Mouse (Mus musculus) midbrain, embryonic 12.5 days (tissue): ENCODE measurements around the gene Gm12184. TPM values are rescaled to one million over a fixed set of nuclear protein-coding genes. Genes with fewer than 3 reads are reported as not detected.

Source experiments
- ATAC-seq: fragments of 200-750 bp; cut with Nextera tagmentation; 2 replicates; pipeline ENCODE4 v1.8.0; 2017; ENCODE audit warnings: low read depth, moderate TSS enrichment, moderate library complexity; ENCODE audit not compliant: low FRiP score
- H3K27ac ChIP-seq: fragments of 300-500 bp; sonication (generic); replicated peaks from 2 replicates; pipeline ENCODE4 v1.5.1; 2016; ENCODE audit warnings: mild to moderate bottlenecking
- H3K27me3 ChIP-seq: fragments of 300-500 bp; sonication (generic); 2 replicates; pipeline ENCODE4 v1.6.1; 2016; ENCODE audit warnings: mild to moderate bottlenecking
- H3K36me3 ChIP-seq: fragments of 300-500 bp; sonication (generic); 2 replicates; pipeline ENCODE4 v1.6.1; 2016
- H3K4me1 ChIP-seq: fragments of 300-500 bp; sonication (generic); 2 replicates; pipeline ENCODE4 v1.6.1; 2016
- H3K4me2 ChIP-seq: fragments of 300-500 bp; sonication (generic); replicated peaks from 2 replicates; pipeline ENCODE4 v1.6.1; 2016; ENCODE audit warnings: mild to moderate bottlenecking, moderate library complexity
- H3K4me3 ChIP-seq: fragments of 300-500 bp; sonication (generic); 2 replicates; pipeline ENCODE4 v1.5.1; 2016; ENCODE audit warnings: mild to moderate bottlenecking
- H3K9ac ChIP-seq: fragments of 300-500 bp; sonication (generic); replicated peaks from 2 replicates; pipeline ENCODE4 v1.6.1; 2016; ENCODE audit warnings: mild to moderate bottlenecking, moderate library complexity
- H3K9me3 ChIP-seq: fragments of 300-500 bp; sonication (generic); 2 replicates; pipeline ENCODE4 v1.6.1; 2016; ENCODE audit warnings: mild to moderate bottlenecking
- WGBS: fragments of 180-500 bp; shearing (Covaris S2); methylation state at CpG from one replicate; pipeline ENCODE4 v1.1.7; 2016; 5-methylcytosine and 5-hydroxymethylcytosine counted together
- polyA plus RNA-seq: library from polyadenylated mRNA; unstranded; fragments of >200 nt; fragmentation: Nextera tagmentation; extraction: Ambion mirVana; gene quantifications from 2 replicates; pipeline ENCODE4 v1.2.1, GENCODE M21; 2016

The Gm12184 gene
- polyA plus RNA-seq, 1 experiment from 2014 or later, result 7.6 TPM

DNA sequence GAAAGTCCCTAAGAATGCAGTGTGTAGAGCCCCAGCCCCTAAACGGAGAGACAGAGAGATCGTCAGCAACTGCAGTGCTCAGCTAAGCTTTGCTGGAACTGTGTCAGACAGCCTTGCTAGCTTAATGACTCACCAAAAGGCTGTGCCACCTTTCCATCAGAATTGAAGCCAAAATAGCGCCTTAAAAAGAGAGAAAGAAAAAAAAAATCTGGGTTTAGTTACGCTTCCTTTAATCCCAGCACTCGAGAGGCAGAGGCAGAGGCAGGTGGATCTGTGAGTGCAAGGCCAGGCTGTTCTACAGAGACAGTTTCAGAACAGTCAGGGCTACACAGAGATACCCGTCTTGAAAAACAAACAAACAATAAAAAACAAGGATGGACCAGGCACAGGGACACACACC lies 17.9 kb upstream of the Gm12184 start:
- H3K4me1 ChIP-seq, result no peaks in the 10 kb centered on the region
- 54% methylated on average over 6 of the region's 6 CpGs for WGBS
- no peak overlapping the region for H3K4me2 ChIP-seq

DNA sequence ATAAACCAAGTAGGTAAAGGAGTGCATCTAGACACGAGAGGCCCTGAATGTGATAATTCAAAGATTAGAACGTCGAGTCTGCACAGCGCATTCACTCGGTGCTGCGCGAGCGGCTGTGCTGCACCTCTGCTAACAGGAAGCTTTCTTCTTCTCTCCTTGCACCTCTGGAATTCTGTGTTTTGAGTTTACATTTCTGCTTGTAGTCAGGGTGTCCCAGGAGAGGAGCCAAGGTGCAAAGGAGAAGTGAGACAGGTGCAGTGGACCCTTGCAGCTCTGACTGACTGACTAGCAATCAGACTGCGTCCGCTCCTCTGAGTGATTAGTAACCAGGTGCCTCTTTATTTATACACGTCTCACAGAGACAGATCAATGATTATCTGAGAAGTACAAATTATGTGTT lies 16.7 kb upstream of the Gm12184 start:
- H3K4me2 ChIP-seq, result no peak overlapping the region
- no peaks in the 10 kb centered on the region for H3K9me3 ChIP-seq
- peaks cover 54% of the 10 kb centered on the region for H3K27me3 ChIP-seq
- H3K27ac ChIP-seq, result no peak overlapping the region
- peaks cover 6% of the 10 kb centered on the region; the same call in 1 of the 2 replicates for H3K4me1 ChIP-seq
- no peak for ATAC-seq
- no peak overlapping the region for H3K4me3 ChIP-seq
- no peak overlapping the region for H3K9ac ChIP-seq
- 85% methylated on average over 11 of the region's 11 CpGs for WGBS
- no peaks in the 10 kb centered on the region for H3K36me3 ChIP-seq

More for the DNA sequence above, 17.9 kb upstream of the Gm12184 start:
- Histone ChIP-seq H3K4me3 (no peak overlapping the region), H3K9me3 (no peaks in the 10 kb centered on the region), H3K27ac (no peak overlapping the region), H3K27me3 (peaks cover 51% of the 10 kb centered on the region), H3K9ac (no peak overlapping the region), H3K36me3 (no peaks in the 10 kb centered on the region)
- no peak for ATAC-seq

DNA sequence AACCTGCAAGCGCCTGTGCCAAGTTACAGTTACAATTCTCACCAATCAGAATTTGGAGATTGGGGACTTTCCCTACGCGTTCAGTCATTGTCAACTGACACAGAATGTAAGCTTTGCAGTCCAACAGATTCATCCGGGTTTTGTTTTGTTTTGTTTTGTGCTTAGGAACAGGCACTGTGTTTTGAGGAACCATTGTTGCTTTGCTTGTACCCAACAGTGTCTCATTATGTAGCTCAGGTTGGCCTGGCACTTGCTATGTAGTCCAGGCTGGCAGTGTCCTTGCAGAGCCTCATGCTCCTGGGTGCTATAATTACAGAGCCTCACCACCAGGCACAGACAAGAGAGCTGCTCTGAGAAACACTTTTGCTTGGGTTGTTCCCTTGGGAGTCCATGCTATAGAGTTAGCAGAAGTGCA lies 15.9 kb upstream of the Gm12184 start:
- no peak for ATAC-seq
- Histone ChIP-seq H3K4me3 (no peak overlapping the region), H3K4me1 (peaks cover 8% of the 10 kb centered on the region; the same call in 1 of the 2 replicates), H3K27me3 (peaks cover 47% of the 10 kb centered on the region), H3K27ac (no peak overlapping the region), H3K9ac (no peak overlapping the region), H3K9me3 (no peaks in the 10 kb centered on the region), H3K36me3 (no peaks in the 10 kb centered on the region), H3K4me2 (no peak overlapping the region)
- 81% methylated on average over 4 of the region's 4 CpGs for WGBS

DNA sequence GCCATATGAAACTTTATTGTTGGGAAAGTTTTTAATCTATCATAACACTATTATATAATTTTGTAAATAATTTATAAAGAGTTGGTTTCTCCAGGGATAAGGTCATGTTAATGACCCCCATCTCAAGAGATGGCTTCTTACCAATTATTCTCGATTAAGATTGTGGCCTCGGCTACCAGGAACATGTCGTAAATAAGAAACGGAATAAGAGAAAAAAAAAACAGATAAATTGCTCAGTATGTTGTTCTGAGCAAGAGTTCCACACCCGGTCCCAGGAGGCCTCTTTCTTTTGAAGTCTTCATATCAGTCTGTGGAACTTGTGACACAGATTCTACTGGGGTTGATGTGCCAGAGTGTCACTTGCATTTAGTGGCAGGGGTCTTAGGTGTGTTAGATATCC lies 14.8 kb upstream of the Gm12184 start:
- H3K27me3 ChIP-seq, result peaks cover 57% of the 10 kb centered on the region
- no peak overlapping the region for H3K4me3 ChIP-seq
- H3K9ac ChIP-seq, result no peak overlapping the region
- H3K4me2 ChIP-seq, result no peak overlapping the region
- no peaks in the 10 kb centered on the region for H3K36me3 ChIP-seq
- whole genome bisulfite sequencing, result 91% methylated on average over 5 of the region's 5 CpGs
- H3K4me1 ChIP-seq, result peaks cover 11% of the 10 kb centered on the region; the same call in 1 of the 2 replicates
- H3K9me3 ChIP-seq, result no peaks in the 10 kb centered on the region
- ATAC-seq, result no peak
- H3K27ac ChIP-seq, result no peak overlapping the region

DNA sequence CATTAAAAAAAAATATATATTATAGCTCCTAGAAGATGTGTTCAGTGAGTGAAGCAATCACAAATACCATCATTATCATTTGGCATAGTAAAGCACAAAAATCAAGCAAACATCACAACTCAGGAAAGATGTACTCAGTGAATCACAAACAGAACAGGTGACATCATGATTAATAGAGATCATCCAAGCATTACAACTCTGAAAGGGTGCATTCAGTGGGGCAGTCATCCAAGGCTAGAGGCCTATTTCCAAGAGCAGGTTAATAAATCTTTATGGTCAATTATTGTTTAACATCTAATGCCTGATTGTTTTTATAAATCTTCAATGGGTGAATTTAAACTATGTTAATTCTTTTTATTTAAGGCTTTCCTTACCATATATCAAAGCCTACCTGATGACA lies 14.3 kb upstream of the Gm12184 start:
- no peaks in the 10 kb centered on the region for H3K9me3 ChIP-seq
- no peak overlapping the region for H3K9ac ChIP-seq
- no peak overlapping the region for H3K4me3 ChIP-seq
- H3K4me1 ChIP-seq, result peaks cover 11% of the 10 kb centered on the region; the same call in 1 of the 2 replicates
- peaks cover 60% of the 10 kb centered on the region for H3K27me3 ChIP-seq
- no peak overlapping the region for H3K4me2 ChIP-seq
- ATAC-seq, result no peak
- no peak overlapping the region for H3K27ac ChIP-seq
- H3K36me3 ChIP-seq, result no peaks in the 10 kb centered on the region

DNA sequence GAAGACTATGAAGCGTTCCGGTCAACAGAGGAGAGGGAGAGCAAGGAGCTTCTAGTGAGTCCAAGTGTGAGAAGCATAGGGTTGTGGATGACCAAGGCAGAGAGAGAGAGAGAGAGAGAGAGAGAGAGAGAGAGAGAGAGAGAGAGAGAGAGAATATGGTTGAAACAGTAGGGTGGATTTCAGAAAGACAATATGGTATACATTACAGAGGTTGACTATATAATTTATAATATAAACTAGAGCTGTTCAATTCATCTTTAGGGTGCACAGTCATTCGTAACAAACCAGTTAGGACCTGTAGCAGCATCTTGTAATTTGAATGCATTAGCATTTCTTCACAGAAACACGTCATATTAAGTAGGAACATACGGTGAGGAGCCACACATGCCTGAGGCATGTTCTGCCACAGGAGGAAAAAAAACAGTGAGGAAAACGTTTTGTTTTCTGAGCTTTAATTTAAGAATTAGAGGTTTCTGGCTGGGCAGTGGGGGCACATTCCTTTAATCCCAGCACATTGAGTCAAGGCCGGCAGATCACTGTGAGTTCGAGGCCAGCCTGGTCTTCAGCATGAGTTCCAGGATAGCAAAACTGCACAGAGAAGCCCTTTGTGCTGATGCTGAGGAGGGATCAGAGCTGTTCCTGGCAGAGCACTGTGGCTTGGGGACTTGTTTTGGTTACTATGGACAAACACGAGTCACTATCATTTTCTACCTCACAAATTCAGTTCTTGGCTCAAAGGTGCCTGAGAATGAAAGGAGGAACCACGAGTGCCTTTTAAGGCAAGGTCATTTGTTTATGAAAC lies 12.6 kb upstream of the Gm12184 start:
- Histone ChIP-seq H3K4me1 (peaks cover 11% of the 10 kb centered on the region; the same call in 1 of the 2 replicates), H3K9me3 (no peaks in the 10 kb centered on the region), H3K36me3 (no peaks in the 10 kb centered on the region), H3K4me2 (peak overlapping the region; percentile 74), H3K9ac (no peak overlapping the region), H3K27ac (no peak overlapping the region), H3K4me3 (no peak overlapping the region), H3K27me3 (peaks cover 59% of the 10 kb centered on the region)
- no peak for ATAC-seq
- WGBS, result 73% methylated on average over 10 of the region's 10 CpGs

DNA sequence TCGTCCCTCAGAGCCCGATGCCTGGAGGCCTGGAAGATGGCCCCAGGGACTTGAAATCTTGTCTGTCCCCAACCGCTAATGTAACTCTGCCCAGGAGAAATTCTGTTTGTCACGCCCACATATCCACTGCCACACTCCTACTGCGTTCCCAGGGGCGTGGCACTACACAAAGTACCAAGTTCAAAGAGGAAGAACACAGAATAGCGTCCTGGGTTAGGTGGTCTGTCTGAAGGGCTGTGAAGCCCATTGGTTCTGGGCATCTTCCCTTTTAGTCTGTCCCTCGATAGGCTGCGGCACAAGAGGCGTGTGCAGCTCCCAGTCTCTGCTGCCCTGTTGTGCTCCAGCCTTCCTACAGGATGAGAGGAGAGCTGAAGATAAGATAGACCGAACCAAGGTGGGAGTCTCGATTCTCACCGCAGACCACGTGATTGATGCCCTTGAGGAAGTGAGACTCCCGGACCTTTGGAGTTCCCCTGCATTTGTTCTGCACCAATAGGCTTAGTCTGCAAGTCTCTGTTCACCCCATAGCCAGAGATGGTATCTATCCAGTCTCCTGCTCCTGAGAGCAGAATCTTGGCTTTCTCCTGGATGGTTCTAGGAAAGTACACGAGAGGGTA lies 11.8 kb upstream of the Gm12184 start:
- Histone ChIP-seq H3K9ac (peak overlapping the region; percentile 69), H3K27ac (no peak overlapping the region), H3K27me3 (peaks cover 59% of the 10 kb centered on the region)

DNA sequence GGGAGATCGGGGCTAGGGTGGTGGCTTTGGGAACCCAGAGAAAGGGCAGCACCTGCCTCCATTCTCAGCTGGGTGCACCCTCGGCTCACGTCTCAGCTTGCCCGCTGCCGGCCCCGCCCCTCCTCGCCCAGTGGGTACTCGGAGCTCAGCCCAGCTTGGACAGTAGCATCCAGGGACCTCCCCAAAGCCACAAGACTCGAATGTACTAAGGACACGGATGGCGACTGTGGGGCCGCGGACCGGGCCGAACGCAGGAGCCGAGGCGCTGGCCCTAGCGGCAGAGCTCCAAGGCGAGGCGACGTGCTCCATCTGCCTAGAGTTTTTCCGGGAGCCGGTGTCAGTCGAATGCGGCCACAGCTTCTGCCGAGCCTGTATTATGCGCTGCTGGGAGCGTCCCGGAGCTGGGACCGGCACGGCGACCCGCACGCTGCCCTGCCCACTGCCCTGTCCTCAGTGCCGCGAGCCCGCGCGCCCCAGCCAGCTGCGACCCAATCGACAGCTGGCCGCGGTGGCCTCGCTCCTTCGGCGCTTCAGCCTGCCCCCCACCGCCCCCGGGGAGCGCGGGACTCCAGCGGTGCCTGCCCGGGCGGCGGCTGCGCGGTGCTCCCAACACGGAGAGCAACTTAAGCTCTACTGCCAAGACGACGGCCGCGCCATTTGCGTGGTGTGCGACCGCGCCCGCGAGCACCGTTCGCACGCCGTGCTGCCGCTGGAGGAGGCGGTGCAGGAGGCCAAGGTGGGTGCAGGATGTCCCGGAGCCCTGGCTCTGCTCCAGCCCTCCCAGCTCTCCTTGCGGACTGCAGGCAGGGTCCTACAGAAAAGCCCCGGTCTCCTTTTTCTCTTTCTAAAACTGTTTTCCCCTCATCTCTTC lies 11.1 kb upstream of the Gm12184 start:
- under 1% methylated on average over 74 of the region's 77 CpGs for WGBS
- H3K4me3 ChIP-seq, result peak overlapping the region; percentile 81
- peaks cover 11% of the 10 kb centered on the region; the same call in 1 of the 2 replicates for H3K4me1 ChIP-seq
- peak overlapping the region; percentile 74 for H3K4me2 ChIP-seq
- H3K27me3 ChIP-seq, result peaks cover 51% of the 10 kb centered on the region
- ATAC-seq, result peak; percentile 44
- no peaks in the 10 kb centered on the region for H3K36me3 ChIP-seq
- H3K9me3 ChIP-seq, result no peaks in the 10 kb centered on the region
- peak overlapping the region; percentile 26; the same call in 1 of the 2 replicates for H3K27ac ChIP-seq
- peak overlapping the region; percentile 69 for H3K9ac ChIP-seq

More for the DNA sequence above, 11.8 kb upstream of the Gm12184 start:
- 0 out of 2 replicates have a peak, but pooled peaks have one; percentile 9 for ATAC-seq
- Histone ChIP-seq H3K9me3 (no peaks in the 10 kb centered on the region), H3K4me2 (peak overlapping the region; percentile 74), H3K4me3 (peak overlapping the region; percentile 81), H3K36me3 (no peaks in the 10 kb centered on the region), H3K4me1 (peaks cover 11% of the 10 kb centered on the region; the same call in 1 of the 2 replicates)
- WGBS, result 3% methylated on average over 16 of the region's 16 CpGs

DNA sequence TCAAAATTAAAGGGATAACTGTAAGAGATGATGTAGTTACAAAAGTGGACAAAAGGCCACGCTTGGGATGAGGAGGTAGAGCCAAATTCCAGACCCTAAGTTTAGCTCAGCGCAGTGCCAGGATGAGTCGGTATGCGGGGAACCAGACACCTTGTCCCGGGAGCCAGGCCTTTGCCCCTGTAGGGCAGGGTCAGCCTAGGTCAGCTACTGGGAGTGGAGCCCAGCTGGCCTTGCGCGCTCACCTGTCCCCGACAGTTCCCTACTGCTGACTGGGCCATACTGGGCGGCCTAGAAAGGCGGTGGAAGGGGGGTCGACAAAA lies 10.5 kb upstream of the Gm12184 start:
- H3K27ac ChIP-seq, result no peak overlapping the region

DNA sequence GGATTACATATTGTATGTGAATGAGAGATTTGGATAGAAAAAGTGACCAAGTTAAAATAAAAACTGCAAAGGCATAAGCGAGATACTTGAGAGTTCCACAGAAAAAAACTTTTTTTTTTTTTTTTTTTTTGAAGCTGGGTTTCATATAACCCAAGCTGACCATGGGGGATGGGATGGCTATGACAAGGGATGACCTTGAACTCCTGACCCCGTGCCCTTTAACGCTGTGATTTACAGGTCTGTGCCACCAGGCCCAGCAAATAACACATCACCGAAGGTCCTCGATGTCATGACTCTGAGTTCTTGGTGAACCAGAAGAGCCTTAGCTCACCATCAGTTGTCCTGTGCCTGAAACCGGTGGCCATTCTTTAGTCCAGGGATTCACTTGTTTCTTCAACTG lies 9.5 kb upstream of the Gm12184 start:
- H3K9ac ChIP-seq, result no peak overlapping the region
- no peaks in the 10 kb centered on the region for H3K36me3 ChIP-seq
- H3K4me1 ChIP-seq, result peaks cover 11% of the 10 kb centered on the region; the same call in 1 of the 2 replicates
- H3K9me3 ChIP-seq, result no peaks in the 10 kb centered on the region
- H3K27ac ChIP-seq, result no peak overlapping the region
- H3K4me2 ChIP-seq, result no peak overlapping the region
- H3K4me3 ChIP-seq, result no peak overlapping the region
- WGBS, result 71% methylated on average over 6 of the region's 6 CpGs
- no peak for ATAC-seq
- peaks cover 46% of the 10 kb centered on the region for H3K27me3 ChIP-seq

More for the DNA sequence above, 10.5 kb upstream of the Gm12184 start:
- no peaks in the 10 kb centered on the region for H3K9me3 ChIP-seq
- H3K4me2 ChIP-seq, result peak overlapping the region; percentile 74
- 10% methylated on average over 11 of the region's 11 CpGs for WGBS
- H3K4me3 ChIP-seq, result peak overlapping the region; percentile 81
- no peaks in the 10 kb centered on the region for H3K36me3 ChIP-seq
- peak; percentile 11 for ATAC-seq
- H3K9ac ChIP-seq, result peak overlapping the region; percentile 69
- H3K27me3 ChIP-seq, result peaks cover 46% of the 10 kb centered on the region
- H3K4me1 ChIP-seq, result peaks cover 11% of the 10 kb centered on the region; the same call in 1 of the 2 replicates

DNA sequence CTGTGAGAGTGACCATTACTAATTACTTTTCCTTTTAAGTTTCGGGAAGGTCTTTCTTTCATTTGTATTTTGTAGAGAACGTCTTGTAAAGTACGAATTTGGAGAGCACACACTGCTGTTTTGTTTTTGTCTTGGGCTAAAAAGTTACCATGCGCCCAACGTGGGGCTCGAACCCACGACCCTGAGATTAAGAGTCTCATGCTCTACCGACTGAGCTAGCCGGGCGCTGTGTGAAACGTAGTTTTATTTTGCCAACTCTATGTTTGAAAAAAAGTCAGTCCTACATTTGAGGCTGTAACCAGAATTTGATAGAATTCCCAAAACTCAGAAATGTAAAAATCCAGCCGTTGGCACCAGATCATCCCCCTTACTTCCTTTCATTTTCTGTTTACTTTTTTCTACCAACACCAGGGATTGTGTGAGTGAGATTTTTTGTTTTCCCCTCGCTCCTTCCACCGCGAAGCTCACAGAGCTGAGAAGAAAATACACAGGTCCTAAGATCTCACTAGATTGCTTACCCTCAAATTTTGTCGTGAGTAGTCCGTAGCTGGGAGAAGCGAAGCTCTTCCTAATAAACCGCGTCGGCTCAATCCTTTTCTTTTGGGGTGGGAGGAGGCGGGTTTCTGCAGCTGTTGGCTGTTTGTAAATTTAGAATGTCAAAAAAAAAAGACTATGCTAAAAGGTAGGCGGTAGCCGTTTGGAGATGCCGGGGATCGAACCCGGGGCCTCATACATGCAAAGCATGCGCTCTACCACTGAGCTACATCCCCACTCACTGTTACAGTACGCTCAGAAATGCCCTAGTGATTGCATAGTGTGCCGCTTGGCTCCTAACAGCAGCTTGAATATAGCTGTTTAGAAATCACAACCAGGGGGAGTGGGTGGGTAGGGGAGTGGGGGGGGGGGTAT lies 7.5 kb upstream of the Gm12184 start:
- ATAC-seq, result peak; percentile 77
- Histone ChIP-seq H3K9ac (peak overlapping the region; percentile 47; the same call in 1 of the 2 replicates), H3K36me3 (no peaks in the 10 kb centered on the region), H3K4me2 (peak overlapping the region; percentile 58), H3K4me1 (peaks cover 11% of the 10 kb centered on the region; the same call in 1 of the 2 replicates), H3K27ac (peak overlapping the region; percentile 56; the same call in 1 of the 2 replicates), H3K4me3 (peak overlapping the region; percentile 55), H3K9me3 (no peaks in the 10 kb centered on the region), H3K27me3 (peaks cover 40% of the 10 kb centered on the region)
- WGBS, result under 1% methylated on average over 30 of the region's 30 CpGs
